Mouse (Mus musculus): ENCODE results near the gene Ifna1.

GRCm38 (mm10) chr4:88864599-88864998 is 14.7 kb downstream of the Ifna1 start:
- no peak for TF ChIP-seq POLR2A (IDR thresholded peaks at IDR 0.05; ENCODE audit: low read depth, low read length)
- peak; percentile 83 for TF ChIP-seq BHLHE40 (IDR thresholded peaks at IDR 0.05; ENCODE audit: low read depth, low read length)
- TF ChIP-seq MYC (IDR thresholded peaks at IDR 0.05; ENCODE audit: low read depth, low read length), result peak; percentile 62; the same call in 1 of the 2 replicates
- TF ChIP-seq USF2 (conservative IDR thresholded peaks at IDR 0.05; ENCODE audit: low read depth, low read length), result no peak
- no peak for TF ChIP-seq USF1 (IDR thresholded peaks at IDR 0.05; ENCODE audit: low read depth, low read length)
- peak; percentile 69 for TF ChIP-seq JUND (conservative IDR thresholded peaks at IDR 0.05; ENCODE audit: low read depth, low read length)
- TF ChIP-seq CTCF (conservative IDR thresholded peaks at IDR 0.05 in 1 of 2, IDR thresholded peaks at IDR 0.05 in 1 of 2; ENCODE audit: low read depth in 2 of 2, low read length in 2 of 2), result no peak
- TF ChIP-seq RAD21 (IDR thresholded peaks at IDR 0.05; ENCODE audit: low read depth, low read length), result no peak

All from CH12.LX (cell line).